Mouse (Mus musculus) layer of hippocampus, adult 9-10 months (tissue): ENCODE results near the gene Usp43.
A peak's percentile ranks its signal among the peaks of the same experiment; 100 is the strongest.

Experiments used
- DNase-seq: peaks from one replicate; pipeline ENCODE4 v3.0.0; 2022; ENCODE audit warnings: low spot score

Usp43 gene

GRCm38 (mm10) chr11:67897064-67897560, 24.8 kb downstream of the Usp43 start:
- peak; percentile 38 for DNase-seq

GRCm38 (mm10) chr11:67895641-67896040, 26.3 kb downstream of the Usp43 start:
- DNase-seq = no peak

GRCm38 (mm10) chr11:67888521-67888920, 33.4 kb downstream of the Usp43 start:
- no peak for DNase-seq

- DNase-seq = no peak
Observed at GRCm38 (mm10) chr11:67885921-67886320, 36.0 kb downstream of the Usp43 start.

GRCm38 (mm10) chr11:67865521-67866197, 56.3 kb downstream of the Usp43 start:
- DNase-seq = no peak

GRCm38 (mm10) chr11:67865100-67865499, 56.9 kb downstream of the Usp43 start:
- no peak for DNase-seq

- no peak for DNase-seq
Observed at GRCm38 (mm10) chr11:67861399-67861838, 60.5 kb downstream of the Usp43 start.

GRCm38 (mm10) chr11:67860743-67861398, 61.1 kb downstream of the Usp43 start:
- no peak for DNase-seq

- no peak for DNase-seq
Observed at GRCm38 (mm10) chr11:67858518-67858917, 63.4 kb downstream of the Usp43 start.

- no peak for DNase-seq
Observed at GRCm38 (mm10) chr11:67855035-67855434, 66.9 kb downstream of the Usp43 start.

GRCm38 (mm10) chr11:67853996-67854395, 68.0 kb downstream of the Usp43 start:
- no peak for DNase-seq

- no peak for DNase-seq
Observed at GRCm38 (mm10) chr11:67851770-67852169, 70.2 kb downstream of the Usp43 start.

- no peak for DNase-seq
Observed at GRCm38 (mm10) chr11:67845193-67845592, 76.8 kb downstream of the Usp43 start.

GRCm38 (mm10) chr11:67839810-67840209, 82.1 kb downstream of the Usp43 start:
- DNase-seq = no peak

- DNase-seq = no peak
Observed at GRCm38 (mm10) chr11:67835408-67836078, 86.4 kb downstream of the Usp43 start.

- DNase-seq = no peak
Observed at GRCm38 (mm10) chr11:67831820-67832219, 90.1 kb downstream of the Usp43 start.

GRCm38 (mm10) chr11:67829530-67829929, 92.4 kb downstream of the Usp43 start:
- DNase-seq = no peak

GRCm38 (mm10) chr11:67828360-67829059, 93.4 kb downstream of the Usp43 start:
- no peak for DNase-seq

GRCm38 (mm10) chr11:67821560-67821959, 100.4 kb downstream of the Usp43 start:
- no peak for DNase-seq

GRCm38 (mm10) chr11:67820221-67820620, 101.7 kb downstream of the Usp43 start:
- no peak for DNase-seq

- DNase-seq = no peak
Observed at GRCm38 (mm10) chr11:67819604-67820003, 102.3 kb downstream of the Usp43 start.

- no peak for DNase-seq
Observed at GRCm38 (mm10) chr11:67811535-67811934, 110.4 kb downstream of the Usp43 start.
